Mouse (Mus musculus): ENCODE results near the gene Thpo.

DNA sequence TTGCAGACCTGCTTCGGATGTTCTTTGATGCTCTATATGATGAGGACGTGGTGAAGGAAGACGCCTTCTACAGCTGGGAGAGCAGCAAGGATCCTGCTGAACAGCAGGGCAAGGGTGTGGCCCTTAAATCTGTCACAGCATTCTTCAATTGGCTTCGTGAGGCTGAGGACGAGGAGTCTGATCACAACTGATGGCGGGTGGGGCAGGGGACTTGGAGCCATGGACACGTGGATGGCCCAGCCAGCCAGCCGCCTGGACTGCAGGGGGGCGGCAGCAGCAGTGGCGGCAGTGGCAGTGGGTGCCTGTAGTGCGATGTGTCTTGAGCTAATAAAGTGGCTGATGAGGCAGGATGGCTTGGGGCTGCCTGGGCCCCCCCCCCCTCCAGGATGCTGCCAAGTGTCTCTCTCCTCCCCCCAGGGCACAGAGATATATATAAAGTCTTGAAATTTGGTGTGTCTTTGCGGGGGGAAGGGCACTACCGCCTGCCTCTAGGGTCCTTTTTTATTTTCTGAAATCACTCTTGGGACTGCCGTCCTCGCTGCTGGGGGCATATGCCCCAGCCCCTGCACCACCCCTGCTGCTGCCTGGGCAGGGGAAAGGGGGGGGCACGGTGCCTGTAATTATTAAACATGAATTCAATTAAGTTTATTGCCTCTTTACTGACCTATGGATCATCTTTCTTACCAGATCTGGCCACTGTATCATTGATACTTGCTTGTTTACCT is 41.9 kb downstream of the Thpo start:
- TF ChIP-seq CTCF (IDR thresholded peaks at IDR 0.05; ENCODE audit: extremely low read depth, insufficient read length, insufficient replicate concordance, low read depth, low read length) (no peak), POLR2A (IDR thresholded peaks at IDR 0.05; ENCODE audit: low read depth, low read length) (no peak)
